Mouse (Mus musculus): Measurements from ENCODE around the gene Eif4b.

DNA sequence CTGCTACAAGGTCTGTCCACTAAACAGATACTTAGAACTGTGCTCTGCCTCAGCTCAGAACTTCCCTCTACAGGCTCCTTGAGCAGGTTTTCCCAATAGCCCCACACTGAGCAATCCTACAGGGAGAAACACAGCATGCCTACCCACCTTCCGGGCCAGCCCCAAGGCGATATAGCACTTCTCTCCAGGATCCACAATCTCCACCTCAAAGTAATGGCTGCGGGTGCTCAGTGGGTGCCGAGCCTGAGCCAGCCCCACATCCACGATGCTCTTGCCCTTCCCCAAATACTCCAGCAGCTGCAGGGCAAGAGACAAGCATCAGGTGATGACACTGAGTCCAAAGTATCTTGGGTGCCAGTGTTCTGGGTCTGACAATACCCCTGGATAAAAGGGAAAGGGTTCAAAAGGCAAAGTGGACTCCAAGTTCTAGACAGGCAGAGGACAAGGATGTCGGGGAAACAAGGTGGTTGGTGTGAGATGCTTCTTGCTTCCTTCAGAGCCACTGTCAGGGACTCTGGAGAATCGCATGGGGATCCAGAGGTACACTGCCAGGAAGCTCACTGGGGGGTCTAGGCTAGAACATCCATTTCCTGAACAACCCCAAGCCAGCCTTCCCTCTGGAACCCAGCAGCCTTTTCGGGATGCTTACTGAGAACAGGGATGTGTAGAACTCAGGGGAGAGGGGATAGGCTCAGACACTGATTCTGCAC, 45.7 kb downstream of the Eif4b start:
- TF ChIP-seq CTCF (IDR thresholded peaks at IDR 0.05; ENCODE audit: borderline replicate concordance, insufficient read depth, low read depth, low read length) (no peak), POLR2A (IDR thresholded peaks at IDR 0.05; ENCODE audit: borderline replicate concordance, insufficient read depth, low read length) (no peak)

Measured in cerebellum, adult 2 months (tissue).